Mouse (Mus musculus) spleen, adult 2 months (tissue): ENCODE measurements around the gene Pcdh7.

Experiments
- CTCF ChIP-seq: fragments of 200-500 bp; IDR thresholded peaks from 2 replicates; pipeline ENCODE4 v1.5.1; 2011; ENCODE audit warnings: mild to moderate bottlenecking, inconsistent platforms; ENCODE audit not compliant: insufficient read depth, insufficient read length, insufficient replicate concordance; ENCODE audit errors: extremely low read depth
- POLR2A ChIP-seq: fragments of 200-500 bp; IDR thresholded peaks from 2 replicates; pipeline ENCODE4 v1.6.1; 2011; ENCODE audit warnings: low read depth, low read length, inconsistent platforms

GRCm38 (mm10) chr5:57931738-57932137, 214.0 kb downstream of the Pcdh7 start:
- TF ChIP-seq CTCF: no peak
- TF ChIP-seq POLR2A: no peak
